Mouse (Mus musculus) megakaryocyte, adult 5-6 weeks (primary cell): Measurements from ENCODE around the gene Tmtc2. TPM values are rescaled to one million over a fixed set of nuclear protein-coding genes. Genes with fewer than 3 reads are reported as not detected.

ENCODE experiments used
- ATAC-seq: 2 replicates; pipeline ENCODE4 v1.8.0; 2016; ENCODE audit warnings: mild to moderate bottlenecking, inconsistent platforms; ENCODE audit not compliant: poor library complexity, severe bottlenecking
- total RNA-seq, 2 experiments: library from RNA; stranded (forward) in 1 of 2; stranded (reverse) in 1 of 2; fragments of 153-499, 151-499 nt in 1 of 2; fragments of 221-1000, 200-1000 nt in 1 of 2; gene quantifications; 2 replicates each; pipeline versions ENCODE4 v1.2.3 to v1.2.4; 2015 to 2017

The Tmtc2 gene
- total RNA-seq, 2 experiments from 2014 or later: 0.07 to 0.18 TPM

GRCm38 (mm10) chr10:105423187-105423586, 151.1 kb downstream of the Tmtc2 start:
- ATAC-seq: no peak

- ATAC-seq: no peak
Measured at GRCm38 (mm10) chr10:105417845-105418383, 156.3 kb downstream of the Tmtc2 start.

- ATAC-seq: no peak
Measured at GRCm38 (mm10) chr10:105416601-105417000, 157.7 kb downstream of the Tmtc2 start.

GRCm38 (mm10) chr10:105405856-105406527, 168.3 kb downstream of the Tmtc2 start:
- no peak for ATAC-seq

GRCm38 (mm10) chr10:105403931-105404330, 170.3 kb downstream of the Tmtc2 start:
- ATAC-seq: no peak

- ATAC-seq: no peak
Measured at GRCm38 (mm10) chr10:105402481-105402779, 171.8 kb downstream of the Tmtc2 start.

- no peak for ATAC-seq
Measured at GRCm38 (mm10) chr10:105401754-105402480, 172.3 kb downstream of the Tmtc2 start.

GRCm38 (mm10) chr10:105399316-105399715, 174.9 kb downstream of the Tmtc2 start:
- ATAC-seq: no peak

GRCm38 (mm10) chr10:105384065-105384464, 190.2 kb downstream of the Tmtc2 start:
- ATAC-seq: no peak

- no peak for ATAC-seq
Measured at GRCm38 (mm10) chr10:105381705-105382104, 192.5 kb downstream of the Tmtc2 start.

GRCm38 (mm10) chr10:105381202-105381601, 193.0 kb downstream of the Tmtc2 start:
- ATAC-seq: no peak

- ATAC-seq: no peak
Measured at GRCm38 (mm10) chr10:105380584-105380983, 193.7 kb downstream of the Tmtc2 start.

GRCm38 (mm10) chr10:105377711-105378110, 196.5 kb downstream of the Tmtc2 start:
- ATAC-seq: no peak

GRCm38 (mm10) chr10:105373265-105373664, 201.0 kb downstream of the Tmtc2 start:
- no peak for ATAC-seq

- no peak for ATAC-seq
Measured at GRCm38 (mm10) chr10:105368242-105368641, 206.0 kb downstream of the Tmtc2 start.

- ATAC-seq: no peak
Measured at GRCm38 (mm10) chr10:105364480-105364879, 209.8 kb downstream of the Tmtc2 start.

- no peak for ATAC-seq
Measured at GRCm38 (mm10) chr10:105350301-105350700, 223.9 kb downstream of the Tmtc2 start.

GRCm38 (mm10) chr10:105345920-105346319, 228.3 kb downstream of the Tmtc2 start:
- no peak for ATAC-seq

- no peak for ATAC-seq
Measured at GRCm38 (mm10) chr10:105332856-105333255, 241.4 kb downstream of the Tmtc2 start.

GRCm38 (mm10) chr10:105330327-105330726, 243.9 kb downstream of the Tmtc2 start:
- no peak for ATAC-seq

GRCm38 (mm10) chr10:105323646-105324192, 250.5 kb downstream of the Tmtc2 start:
- ATAC-seq: no peak
